Mouse (Mus musculus): ENCODE data around the gene Cdk20. TPM values are rescaled to one million over a fixed set of nuclear protein-coding genes. Genes with fewer than 3 reads are reported as not detected.

Gene Cdk20
- total and polyA plus RNA-seq, 3 experiments: 0.21 to 2.2 (median 1.5) TPM

GRCm38 (mm10) chr13:64399906-64400305 is 32.2 kb upstream of the Cdk20 start:
- H3K4me3 ChIP-seq (replicated peaks in 1 of 3; ENCODE audit: low read depth in 2 of 3, low read length in 2 of 3, poor library complexity in 1 of 3): no peak overlapping the region
- in situ Hi-C loops (cut with MboI; ENCODE audit: low pct_ligation_motif_present, low pct_unique_long_range_greater_than_20kb, low sequenced_read_pairs): no loop called here
- no peaks in the 10 kb centered on the region for H3K79me2 ChIP-seq (replicated peaks; ENCODE audit: control insufficient read depth, extremely low read depth, insufficient read depth, poor library complexity, severe bottlenecking)

DNA sequence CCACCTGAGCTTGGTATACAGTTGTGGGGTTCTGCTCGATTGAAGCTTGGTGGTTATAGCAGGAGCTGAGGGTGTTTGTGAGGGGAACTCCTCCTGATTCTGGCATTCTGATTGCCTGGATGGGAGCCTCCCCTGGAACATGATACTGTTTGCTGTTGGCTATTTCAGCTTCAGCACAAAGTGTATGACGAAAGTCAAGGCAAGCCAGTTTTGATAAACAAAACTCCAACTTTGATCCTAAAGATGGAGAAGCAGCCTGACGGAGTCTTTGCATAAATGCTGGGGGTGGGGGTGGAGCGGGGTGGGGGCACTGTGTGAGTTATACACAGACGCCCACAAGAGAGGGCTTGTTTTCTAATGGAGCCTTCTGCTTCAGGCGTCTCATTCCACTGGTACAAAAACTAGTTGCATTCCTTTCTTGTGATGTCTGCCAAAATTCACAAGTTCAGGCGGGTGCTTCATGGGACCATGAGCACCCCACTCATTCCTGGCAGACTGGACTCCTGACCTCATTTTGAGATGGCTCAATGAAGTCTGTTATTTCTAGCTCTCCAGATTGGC is 31.2 kb upstream of the Cdk20 start:
- no peak for DNase-seq (ENCODE audit: extremely low read depth)
- Histone ChIP-seq H3K4me3 (replicated peaks in 1 of 3; ENCODE audit: low read depth in 2 of 3, low read length in 2 of 3, poor library complexity in 1 of 3) (no peak overlapping the region), H3K36me3 (replicated peaks in 1 of 2; ENCODE audit: control insufficient read depth in 1 of 2, insufficient read depth in 1 of 2, low read length in 1 of 2) (no peaks in the 10 kb centered on the region), H3K27me3 (replicated peaks) (no peaks in the 10 kb centered on the region), H3K9me3 (replicated peaks; ENCODE audit: low read length) (no peaks in the 10 kb centered on the region), H3K27ac (ENCODE audit: insufficient read depth, low read depth) (no peak overlapping the region), H3K4me2 (ENCODE audit: insufficient read depth, low read depth, poor library complexity, severe bottlenecking) (no peak overlapping the region), H3K9ac (ENCODE audit: insufficient read depth, low read depth) (no peak overlapping the region), H3K79me2 (replicated peaks; ENCODE audit: control insufficient read depth, extremely low read depth, insufficient read depth, poor library complexity, severe bottlenecking) (no peaks in the 10 kb centered on the region), H3K4me1 (ENCODE audit: control insufficient read depth in 1 of 2, insufficient read depth in 2 of 2) (peaks cover 0 to 13% of the 10 kb centered on the region in 2 experiments; a peak in 2 of 4 replicates)
- in situ Hi-C loops (cut with MboI; ENCODE audit: low pct_ligation_motif_present, low pct_unique_long_range_greater_than_20kb, low sequenced_read_pairs): no loop called here
- no peak for TF ChIP-seq POLR2A (IDR thresholded peaks at IDR 0.05; ENCODE audit: low read depth, low read length)
- no peak for TF ChIP-seq EP300 (IDR thresholded peaks at IDR 0.05; ENCODE audit: low read length)
- no peak for TF ChIP-seq MAZ (IDR thresholded peaks at IDR 0.05; ENCODE audit: low read depth, low read length)
- TF ChIP-seq ZC3H11A (IDR thresholded peaks at IDR 0.05; ENCODE audit: low read depth, low read length): no peak
- no peak for TF ChIP-seq ZNF384 (IDR thresholded peaks at IDR 0.05; ENCODE audit: low read depth, low read length)
- no peak for TF ChIP-seq ELF1 (IDR thresholded peaks at IDR 0.05; ENCODE audit: low read depth, low read length)
- no peak for TF ChIP-seq MAX (IDR thresholded peaks at IDR 0.05; ENCODE audit: low read length)
- TF ChIP-seq IRF4 (IDR thresholded peaks at IDR 0.05; ENCODE audit: low read depth, low read length): no peak
- TF ChIP-seq MYC (IDR thresholded peaks at IDR 0.05; ENCODE audit: low read depth, low read length): no peak
- no peak for TF ChIP-seq CTCF (conservative IDR thresholded peaks at IDR 0.05 in 1 of 2, IDR thresholded peaks at IDR 0.05 in 1 of 2; ENCODE audit: low read depth in 2 of 2, low read length in 2 of 2)
- no peak for TF ChIP-seq CHD2 (IDR thresholded peaks at IDR 0.05; ENCODE audit: low read length)
- no peak for TF ChIP-seq GABPA (IDR thresholded peaks at IDR 0.05; ENCODE audit: insufficient replicate concordance, low read depth, low read length)
- no peak for TF ChIP-seq NELFE (IDR thresholded peaks at IDR 0.05; ENCODE audit: low read depth, low read length)
- no peak for TF ChIP-seq RCOR1 (conservative IDR thresholded peaks at IDR 0.05; ENCODE audit: low read depth, low read length)
- TF ChIP-seq ZMIZ1 (IDR thresholded peaks at IDR 0.05; ENCODE audit: low read depth, low read length): no peak
- no peak for TF ChIP-seq MAFK (IDR thresholded peaks at IDR 0.05; ENCODE audit: insufficient replicate concordance, low read length)
- dilution Hi-C loops (cut with MboI; ENCODE audit: extremely low pct_ligation_motif_present, extremely low pct_unique_long_range_greater_than_20kb, low sequenced_read_pairs): no loop called here

More at GRCm38 (mm10) chr13:64399906-64400305, 32.2 kb upstream of the Cdk20 start:
- no peak overlapping the region for H3K4me2 ChIP-seq (ENCODE audit: insufficient read depth, low read depth, poor library complexity, severe bottlenecking)
- dilution Hi-C loops (cut with MboI; ENCODE audit: extremely low pct_ligation_motif_present, extremely low pct_unique_long_range_greater_than_20kb, low sequenced_read_pairs): no loop called here
- no peaks in the 10 kb centered on the region for H3K36me3 ChIP-seq (replicated peaks in 1 of 2; ENCODE audit: control insufficient read depth in 1 of 2, insufficient read depth in 1 of 2, low read length in 1 of 2)
- no peak for DNase-seq (ENCODE audit: extremely low read depth)
- no peak for TF ChIP-seq MYC (IDR thresholded peaks at IDR 0.05; ENCODE audit: low read depth, low read length)
- no peak for TF ChIP-seq CTCF (conservative IDR thresholded peaks at IDR 0.05 in 1 of 2, IDR thresholded peaks at IDR 0.05 in 1 of 2; ENCODE audit: low read depth in 2 of 2, low read length in 2 of 2)
- TF ChIP-seq POLR2A (IDR thresholded peaks at IDR 0.05; ENCODE audit: low read depth, low read length): no peak
- TF ChIP-seq ZKSCAN1 (IDR thresholded peaks at IDR 0.05; ENCODE audit: borderline replicate concordance, low read depth, low read length): no peak
- TF ChIP-seq TBP (conservative IDR thresholded peaks at IDR 0.05; ENCODE audit: low read depth, low read length): no peak
- TF ChIP-seq TCF12 (IDR thresholded peaks at IDR 0.05; ENCODE audit: low read depth, low read length): no peak
- no peak for TF ChIP-seq POLR2AphosphoS2 (IDR thresholded peaks at IDR 0.05; ENCODE audit: low read depth, low read length)
- no peak for TF ChIP-seq MAFK (IDR thresholded peaks at IDR 0.05; ENCODE audit: insufficient replicate concordance, low read length)
- TF ChIP-seq ETS1 (conservative IDR thresholded peaks at IDR 0.05; ENCODE audit: low read depth, low read length): no peak
- TF ChIP-seq JUND (conservative IDR thresholded peaks at IDR 0.05; ENCODE audit: low read depth, low read length): no peak
- TF ChIP-seq ELF1 (IDR thresholded peaks at IDR 0.05; ENCODE audit: low read depth, low read length): no peak
- no peak for TF ChIP-seq NRF1 (IDR thresholded peaks at IDR 0.05; ENCODE audit: low read depth, low read length)
- no peak for TF ChIP-seq SMC3 (IDR thresholded peaks at IDR 0.05; ENCODE audit: low read depth, low read length)
- H3K9ac ChIP-seq (ENCODE audit: insufficient read depth, low read depth): no peak overlapping the region
- H3K4me1 ChIP-seq (ENCODE audit: control insufficient read depth in 1 of 2, insufficient read depth in 2 of 2): peaks cover 0 to 13% of the 10 kb centered on the region in 2 experiments; a peak in 2 of 4 replicates
- H3K9me3 ChIP-seq (replicated peaks; ENCODE audit: low read length): no peaks in the 10 kb centered on the region
- H3K27me3 ChIP-seq (replicated peaks): no peaks in the 10 kb centered on the region
- no peak overlapping the region for H3K27ac ChIP-seq (ENCODE audit: insufficient read depth, low read depth)
